Mouse (Mus musculus) G1E (cell line): ENCODE data around the gene Sin3a. TPM values are rescaled to one million over a fixed set of nuclear protein-coding genes. Genes with fewer than 3 reads are reported as not detected.

Experiments used
- ATAC-seq: 2 replicates; pipeline ENCODE4 v1.8.0; 2016; ENCODE audit warnings: mild to moderate bottlenecking; ENCODE audit not compliant: insufficient number of reproducible peaks, poor library complexity, low FRiP score, severe bottlenecking; ENCODE audit errors: extremely low read depth
- DNase-seq: peaks from one replicate; pipeline ENCODE4 v3.0.0; 2012; ENCODE audit warnings: low spot score
- H3K27me3 ChIP-seq: 2 replicates; pipeline ENCODE4 v1.6.1; 2012; ENCODE audit warnings: mild to moderate bottlenecking, low read length, inconsistent platforms; ENCODE audit not compliant: insufficient read depth
- H3K36me3 ChIP-seq: replicated peaks from 2 replicates; pipeline ENCODE3; 2012; ENCODE audit warnings: mild to moderate bottlenecking, inconsistent platforms
- H3K4me1 ChIP-seq: 2 replicates; pipeline ENCODE4 v1.6.1; 2012; ENCODE audit warnings: low read depth, low read length, inconsistent platforms, mixed read lengths; ENCODE audit not compliant: insufficient read depth
- H3K4me3 ChIP-seq: 2 replicates; pipeline ENCODE4 v1.5.1; 2012; ENCODE audit warnings: low read depth, mild to moderate bottlenecking, inconsistent platforms, low read length, moderate library complexity, mixed read lengths
- H3K9me3 ChIP-seq: replicated peaks from 2 replicates; pipeline ENCODE4 v1.6.1; 2012; ENCODE audit warnings: inconsistent platforms
- CTCF ChIP-seq: IDR thresholded peaks from 2 replicates; pipeline ENCODE4 v1.5.1; 2012; ENCODE audit warnings: low read depth, low read length, inconsistent platforms, mixed read lengths
- GATA1 ChIP-seq: IDR thresholded peaks from 2 replicates; pipeline ENCODE4 v1.6.1; 2012; ENCODE audit warnings: borderline replicate concordance, low read length, inconsistent platforms, mixed read lengths
- GATA2 ChIP-seq: IDR thresholded peaks from 2 replicates; pipeline ENCODE4 v1.6.1; 2012; ENCODE audit warnings: low read depth, low read length, inconsistent platforms, borderline replicate concordance
- POLR2AphosphoS5 ChIP-seq: IDR thresholded peaks from 2 replicates; pipeline ENCODE4 v1.6.1; 2012; ENCODE audit warnings: low read depth, low read length, inconsistent platforms; ENCODE audit not compliant: insufficient replicate concordance
- TAL1 ChIP-seq: conservative IDR thresholded peaks from 2 replicates; pipeline ENCODE4 v1.6.1; 2012; ENCODE audit warnings: low read depth, low read length, inconsistent platforms, mixed read lengths
- polyA plus RNA-seq: library from polyadenylated mRNA; stranded (reverse); fragments of >175 nt; gene quantifications from 2 replicates; pipeline ENCODE4 v1.2.3, GENCODE M21; 2012
- total RNA-seq, 2 experiments: library from RNA; stranded (forward) in 1 of 2; stranded (reverse) in 1 of 2; fragments of 200-1000 nt in 1 of 2; fragments of >200 nt in 1 of 2; fragmentation: Nextera tagmentation in 1 of 2; gene quantifications; 2 replicates each; pipeline ENCODE4 v1.2.3; 2014 to 2017

The Sin3a gene
- total and polyA plus RNA-seq, 3 experiments: 15.4 to 78.5 (median 46.1) TPM

DNA sequence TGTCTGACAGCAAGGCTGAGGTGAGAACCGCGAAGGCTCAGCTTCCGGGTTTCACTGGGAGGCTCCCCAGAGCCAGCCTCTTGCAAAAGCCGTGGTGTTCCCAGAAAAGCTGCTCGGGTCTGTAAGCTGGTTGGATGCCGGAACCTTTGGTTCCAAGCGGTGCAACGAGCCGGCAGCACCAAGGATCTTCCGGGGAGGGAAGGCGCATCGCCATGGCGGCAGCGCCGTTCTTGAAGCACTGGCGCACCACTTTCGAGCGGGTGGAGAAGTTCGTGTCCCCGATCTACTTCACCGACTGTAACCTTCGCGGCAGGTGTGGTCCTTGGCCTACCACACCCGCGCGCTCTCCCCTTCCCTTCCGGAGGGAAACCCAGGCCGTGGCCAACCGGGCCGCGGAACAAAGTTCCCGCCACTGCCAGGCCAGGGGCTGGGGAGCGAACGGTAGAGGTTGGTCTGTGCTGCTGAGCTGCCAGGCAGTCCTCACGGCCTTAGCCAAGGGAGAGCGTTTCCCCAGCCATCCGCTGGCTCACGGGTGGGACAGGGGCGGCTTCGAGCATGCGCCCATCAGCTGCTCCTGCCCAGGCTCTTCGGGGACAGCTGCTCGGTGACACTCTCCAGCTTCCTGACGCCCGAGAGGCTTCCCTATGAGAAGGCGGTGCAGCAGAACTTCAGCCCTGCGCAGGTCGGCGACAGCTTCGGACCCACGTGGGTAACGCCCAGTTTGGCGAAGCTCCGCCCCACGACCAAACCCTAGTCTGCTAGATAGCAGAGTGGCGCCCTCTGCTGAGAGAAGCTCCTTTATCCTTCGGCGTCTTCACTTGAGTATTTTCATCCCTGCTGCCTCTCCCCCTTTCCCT, 59.0 kb downstream of the Sin3a start, which contains the start of gene Man2c1:
Man2c1 (plus strand) TSS at position 114 of the 857 bp plus-strand sequence.
- DNase-seq: peak; percentile 92
- Histone ChIP-seq H3K9me3 (no peaks in the 10 kb centered on the region), H3K4me3 (peak within 1 kb of the TSS; percentile 87), H3K36me3 (peaks cover 68% of the 10 kb centered on the region), H3K27me3 (no peaks in the 10 kb centered on the region), H3K4me1 (peaks cover 27% of the 10 kb centered on the region)
- no peak for TF ChIP-seq GATA2
- TF ChIP-seq CTCF: peak; percentile 37; the same call in 1 of the 2 replicates
- peak; percentile 73 for ATAC-seq

DNA sequence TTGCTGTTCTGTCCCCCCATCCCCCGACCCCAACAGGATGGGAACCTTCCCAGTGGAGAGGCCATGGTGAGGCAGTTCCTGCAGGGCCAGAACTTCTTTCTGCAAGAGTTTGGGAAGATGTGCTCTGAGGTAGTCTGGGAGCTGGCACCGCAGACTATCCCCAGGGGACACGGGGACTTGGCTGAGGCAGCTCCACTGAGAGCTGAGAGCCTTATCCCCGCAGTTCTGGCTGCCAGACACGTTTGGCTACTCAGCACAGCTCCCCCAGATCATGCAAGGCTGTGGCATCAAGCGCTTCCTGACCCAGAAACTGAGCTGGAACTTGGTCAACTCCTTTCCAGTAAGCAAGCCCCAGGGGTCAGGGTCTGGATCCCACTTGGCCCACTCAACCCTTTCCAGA, 65.4 kb downstream of the Sin3a start:
- no peaks in the 10 kb centered on the region for H3K9me3 ChIP-seq
- ATAC-seq: no peak
- no peak overlapping the region for H3K4me3 ChIP-seq
- H3K27me3 ChIP-seq: no peaks in the 10 kb centered on the region
- peaks cover 98% of the 10 kb centered on the region for H3K36me3 ChIP-seq
- TF ChIP-seq GATA1: no peak
- TF ChIP-seq GATA2: no peak
- TF ChIP-seq CTCF: no peak
- DNase-seq: no peak
- no peaks in the 10 kb centered on the region for H3K4me1 ChIP-seq

DNA sequence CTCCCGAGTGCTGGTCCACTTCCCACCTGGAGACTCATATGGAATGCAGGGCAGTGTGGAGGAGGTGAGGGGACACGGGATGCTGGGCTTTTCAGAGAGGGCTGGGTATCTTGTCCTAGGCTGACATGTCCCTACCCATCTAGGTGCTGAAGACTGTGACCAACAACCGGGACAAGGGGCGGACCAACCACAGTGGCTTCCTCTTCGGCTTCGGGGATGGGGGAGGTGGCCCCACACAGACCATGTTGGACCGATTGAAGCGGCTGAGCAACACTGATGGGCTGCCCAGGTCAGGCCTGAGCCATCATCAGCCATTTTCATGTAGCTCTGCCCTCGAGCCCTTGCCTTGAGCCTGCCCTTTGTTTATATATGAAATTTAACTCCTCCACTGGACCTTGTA, 65.9 kb downstream of the Sin3a start:
- no peak for DNase-seq
- no peak for TF ChIP-seq GATA2
- TF ChIP-seq TAL1: no peak
- TF ChIP-seq POLR2AphosphoS5: no peak
- no peak for TF ChIP-seq CTCF
- TF ChIP-seq GATA1: no peak
- peaks cover 98% of the 10 kb centered on the region for H3K36me3 ChIP-seq
- no peaks in the 10 kb centered on the region for H3K27me3 ChIP-seq
- ATAC-seq: no peak
- H3K4me1 ChIP-seq: no peaks in the 10 kb centered on the region
- no peaks in the 10 kb centered on the region for H3K9me3 ChIP-seq
- H3K4me3 ChIP-seq: no peak overlapping the region

DNA sequence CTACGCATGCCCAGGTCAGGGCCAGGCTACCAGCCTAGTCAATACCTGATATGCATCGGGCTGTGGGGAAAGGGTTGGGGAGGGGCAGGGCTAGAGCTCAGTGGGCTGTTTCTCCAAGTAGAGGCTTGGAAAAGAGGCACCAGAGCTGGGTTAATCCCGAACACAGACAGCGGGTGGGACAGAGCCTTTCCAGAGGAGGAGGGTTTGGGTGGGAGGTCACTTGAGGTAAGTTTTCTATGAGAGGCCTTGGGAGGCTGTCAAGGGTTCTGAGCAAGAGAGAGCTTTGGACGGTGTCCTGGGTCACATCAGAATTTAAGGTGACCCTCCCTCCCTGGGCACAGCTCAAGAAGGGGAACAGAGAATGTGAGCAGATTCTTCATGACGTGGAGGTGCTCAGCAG, 66.7 kb downstream of the Sin3a start:
- no peak for DNase-seq
- ATAC-seq: no peak
- Histone ChIP-seq H3K9me3 (no peaks in the 10 kb centered on the region), H3K27me3 (no peaks in the 10 kb centered on the region), H3K4me3 (no peak overlapping the region), H3K4me1 (no peaks in the 10 kb centered on the region), H3K36me3 (peaks cover 98% of the 10 kb centered on the region)
- TF ChIP-seq GATA1 (no peak), GATA2 (no peak), TAL1 (no peak), POLR2AphosphoS5 (no peak), CTCF (no peak)

DNA sequence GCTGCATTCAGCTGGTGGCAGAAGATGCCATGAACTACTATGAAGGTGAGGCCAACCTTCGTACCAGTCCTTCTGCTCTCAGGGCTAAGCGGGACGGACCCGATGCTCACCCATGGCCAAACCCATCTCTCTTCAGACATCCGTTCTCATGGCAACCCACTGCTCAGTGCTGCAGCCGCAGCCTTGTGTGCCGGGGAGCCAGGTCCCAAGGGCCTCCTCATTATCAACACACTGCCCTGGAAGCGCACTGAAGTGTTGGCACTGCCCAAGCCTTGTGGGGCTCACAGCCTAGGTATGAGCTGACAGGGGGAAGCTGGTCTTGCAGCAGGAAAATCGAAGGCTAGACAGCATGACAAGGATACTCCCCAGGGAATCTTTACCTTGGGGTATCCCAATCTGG, 67.3 kb downstream of the Sin3a start:
- no peak for ATAC-seq
- no peaks in the 10 kb centered on the region for H3K9me3 ChIP-seq
- peaks cover 100% of the 10 kb centered on the region for H3K36me3 ChIP-seq
- TF ChIP-seq GATA2 (no peak), POLR2AphosphoS5 (no peak), CTCF (no peak), GATA1 (no peak)
- no peaks in the 10 kb centered on the region for H3K4me1 ChIP-seq
- no peak for DNase-seq
- H3K4me3 ChIP-seq: no peak overlapping the region
- no peaks in the 10 kb centered on the region for H3K27me3 ChIP-seq

DNA sequence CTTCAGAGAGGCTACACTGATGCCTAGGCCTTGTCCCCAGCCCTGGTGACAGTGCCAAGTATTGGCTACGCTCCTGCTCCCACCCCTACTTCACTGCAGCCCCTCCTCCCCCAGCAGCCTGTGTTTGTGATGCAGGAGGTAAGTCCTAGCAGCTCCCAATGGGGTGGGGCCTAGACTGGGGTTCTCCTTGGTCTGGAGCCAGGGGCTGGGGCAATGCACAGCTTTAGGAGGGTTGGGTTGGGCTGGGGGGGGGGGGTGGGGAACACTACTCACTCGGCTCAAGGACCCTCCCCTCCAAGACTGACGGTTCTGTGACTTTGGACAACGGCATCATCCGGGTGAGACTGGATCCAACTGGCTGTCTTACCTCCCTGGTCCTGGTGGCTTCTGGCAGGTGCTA, 67.7 kb downstream of the Sin3a start:
- Histone ChIP-seq H3K9me3 (no peaks in the 10 kb centered on the region), H3K27me3 (no peaks in the 10 kb centered on the region), H3K36me3 (peaks cover 100% of the 10 kb centered on the region), H3K4me3 (no peak overlapping the region), H3K4me1 (no peaks in the 10 kb centered on the region)
- DNase-seq (no peak), ATAC-seq (no peak)
- TF ChIP-seq POLR2AphosphoS5: no peak
- TF ChIP-seq GATA1: no peak
